ENCODE assay signal across 10 mouse cellular contexts in genomic region chr8:72919182-72919902, GRCm38 (mm10).
DNase-seq lines count a peak whose midpoint lies in the region; ATAC-seq lines count a peak whose summit lies in the region.
"Had no signal": no experiment of that assay in that cellular context is flagged by ENCODE, and none has a peak within 500 bp of the region (broad histone marks: within the 10 kb centered on the region; RNA-seq: fewer than 3 reads in every experiment).

No protein-coding gene starts in this region.

- peak; percentile 2 for DNase-seq in cerebellum, adult 9-11 months
- no peak for DNase-seq in cerebellum, adult 8-10 months
- no peak for DNase-seq in kidney, adult 9 months
- DNase-seq in embryonic facial prominence, embryonic 14.5 days (ENCODE audit: low spot score) = peak; percentile 38
- DNase-seq in testis, postnatal 14 days (ENCODE audit: low spot score) = no peak
- no peak for DNase-seq in thymus, postnatal 4 days
- DNase-seq: liver, embryonic 13.5 days had no signal

- H3K4me2 ChIP-seq in kidney, embryonic 15.5 days = no peak overlapping the region
- H3K4me2 ChIP-seq in embryonic facial prominence, embryonic 14.5 days (ENCODE audit: low read depth, low read length) = no peak overlapping the region
- H3K4me2 ChIP-seq in midbrain, embryonic 13.5 days (replicated peaks) = no peak overlapping the region
- H3K4me2 ChIP-seq: liver, embryonic 13.5 days had no signal

- no peaks in the 10 kb centered on the region for H3K9me3 ChIP-seq in kidney, embryonic 15.5 days (replicated peaks)
- H3K9me3 ChIP-seq in embryonic facial prominence, embryonic 14.5 days (ENCODE audit: control insufficient read depth, low read length) = no peaks in the 10 kb centered on the region
- no peaks in the 10 kb centered on the region for H3K9me3 ChIP-seq in midbrain, embryonic 13.5 days
- H3K9me3 ChIP-seq: liver, embryonic 13.5 days had no signal

- no peaks in the 10 kb centered on the region for H3K36me3 ChIP-seq in kidney, embryonic 15.5 days
- no peaks in the 10 kb centered on the region for H3K36me3 ChIP-seq in embryonic facial prominence, embryonic 14.5 days (ENCODE audit: control insufficient read depth, insufficient read depth, low read length)
- no peaks in the 10 kb centered on the region for H3K36me3 ChIP-seq in midbrain, embryonic 13.5 days
- H3K36me3 ChIP-seq: liver, embryonic 13.5 days had no signal

- 0 out of 2 replicates have a peak overlapping the region, but pooled peaks have one; percentile 13 for H3K27ac ChIP-seq in kidney, embryonic 15.5 days
- H3K27ac ChIP-seq in embryonic facial prominence, embryonic 14.5 days (replicated peaks; ENCODE audit: low read depth, low read length) = no peak overlapping the region
- no peak overlapping the region for H3K27ac ChIP-seq in midbrain, embryonic 13.5 days
- H3K27ac ChIP-seq: liver, embryonic 13.5 days had no signal

- peak; percentile 33; the same call in 1 of the 2 replicates for ATAC-seq in kidney, embryonic 15.5 days (replicated peaks; ENCODE audit: low FRiP score)
- ATAC-seq in embryonic facial prominence, embryonic 14.5 days (ENCODE audit: low read depth) = no peak; the same call in 1 of the 2 replicates
- peak; percentile 88 for ATAC-seq in midbrain, embryonic 13.5 days
- ATAC-seq: activated CD4-positive, CD25-positive, alpha-beta regulatory T cell, adult 4 months had no signal

- 51% methylated on average over 2 of the region's 2 CpGs for WGBS in kidney, embryonic 15.5 days
- 48% methylated on average over 2 of the region's 2 CpGs for WGBS in embryonic facial prominence, embryonic 14.5 days
- WGBS in midbrain, embryonic 13.5 days = 42% methylated on average over 2 of the region's 2 CpGs

- H3K9ac ChIP-seq in kidney, embryonic 15.5 days = no peak overlapping the region
- H3K9ac ChIP-seq in embryonic facial prominence, embryonic 14.5 days (ENCODE audit: low read depth, low read length) = no peak overlapping the region
- no peak overlapping the region for H3K9ac ChIP-seq in midbrain, embryonic 13.5 days (replicated peaks)
- H3K9ac ChIP-seq: liver, embryonic 13.5 days had no signal

- no peaks in the 10 kb centered on the region for H3K27me3 ChIP-seq in kidney, embryonic 15.5 days
- H3K27me3 ChIP-seq in embryonic facial prominence, embryonic 14.5 days (replicated peaks; ENCODE audit: control insufficient read depth, insufficient read depth, low read length) = no peaks in the 10 kb centered on the region
- no peaks in the 10 kb centered on the region for H3K27me3 ChIP-seq in midbrain, embryonic 13.5 days
- H3K27me3 ChIP-seq: liver, embryonic 13.5 days had no signal

- H3K4me3 ChIP-seq in kidney, embryonic 15.5 days (replicated peaks) = no peak overlapping the region
- H3K4me3 ChIP-seq in embryonic facial prominence, embryonic 14.5 days (ENCODE audit: low read depth, low read length) = no peak overlapping the region
- no peak overlapping the region for H3K4me3 ChIP-seq in midbrain, embryonic 13.5 days (replicated peaks)
- H3K4me3 ChIP-seq: liver, embryonic 13.5 days had no signal

- H3K4me1 ChIP-seq in kidney, embryonic 15.5 days = no peaks in the 10 kb centered on the region; the same call in 1 of the 2 replicates
- no peaks in the 10 kb centered on the region for H3K4me1 ChIP-seq in embryonic facial prominence, embryonic 14.5 days (ENCODE audit: control insufficient read depth, insufficient read depth, low read length)
- H3K4me1 ChIP-seq in midbrain, embryonic 13.5 days (replicated peaks) = peaks cover 14% of the 10 kb centered on the region
- H3K4me1 ChIP-seq: liver, embryonic 13.5 days had no signal

Comparison
In these comparisons a context has a peak if more than half of its experiments do, and no peak if none do; other contexts are left out.
1. DNase-seq: peak in cerebellum, adult 9-11 months (single experiment) and embryonic facial prominence, embryonic 14.5 days (single experiment); none in cerebellum, adult 8-10 months (single experiment), kidney, adult 9 months (single experiment), testis, postnatal 14 days (single experiment) and thymus, postnatal 4 days (single experiment).